Mouse (Mus musculus) hindbrain, embryonic 12.5 days (tissue): Measurements from ENCODE around the gene Gm20388. TPM values are rescaled to one million over a fixed set of nuclear protein-coding genes. Genes with fewer than 3 reads are reported as not detected.
"Not testable (repeated sequence)": the region's sequence is repeated elsewhere in the genome, so short reads cannot be mapped to it uniquely, and the experiment has no call there.

Source experiments
- ATAC-seq: fragments of 200-750 bp; cut with Nextera tagmentation; 2 replicates; pipeline ENCODE4 v1.8.0; 2017; ENCODE audit warnings: moderate TSS enrichment; ENCODE audit not compliant: low FRiP score
- H3K27ac ChIP-seq: fragments of 300-500 bp; sonication (generic); 2 replicates; pipeline ENCODE4 v1.5.1; 2016; ENCODE audit warnings: mild to moderate bottlenecking
- H3K27me3 ChIP-seq: fragments of 300-500 bp; sonication (generic); 2 replicates; pipeline ENCODE4 v1.6.1; 2016; ENCODE audit warnings: mild to moderate bottlenecking
- H3K36me3 ChIP-seq: fragments of 300-500 bp; sonication (generic); 2 replicates; pipeline ENCODE4 v1.6.1; 2016; ENCODE audit warnings: mild to moderate bottlenecking
- H3K4me1 ChIP-seq: fragments of 300-500 bp; sonication (generic); 2 replicates; pipeline ENCODE4 v1.6.1; 2016
- H3K4me2 ChIP-seq: fragments of 300-500 bp; sonication (generic); replicated peaks from 2 replicates; pipeline ENCODE4 v1.6.1; 2016; ENCODE audit warnings: mild to moderate bottlenecking
- H3K4me3 ChIP-seq: fragments of 300-500 bp; sonication (generic); 2 replicates; pipeline ENCODE4 v1.5.1; 2016; ENCODE audit warnings: mild to moderate bottlenecking
- H3K9ac ChIP-seq: fragments of 300-500 bp; sonication (generic); 2 replicates; pipeline ENCODE4 v1.6.1; 2016; ENCODE audit warnings: mild to moderate bottlenecking, moderate library complexity
- H3K9me3 ChIP-seq: fragments of 300-500 bp; sonication (generic); replicated peaks from 2 replicates; pipeline ENCODE4 v1.6.1; 2016; ENCODE audit warnings: mild to moderate bottlenecking
- WGBS: fragments of 180-500 bp; shearing (Covaris S2); methylation state at CpG from one replicate; pipeline ENCODE4 v1.1.7; 2016; 5-methylcytosine and 5-hydroxymethylcytosine counted together
- polyA plus RNA-seq: library from polyadenylated mRNA; unstranded; fragments of >200 nt; fragmentation: Nextera tagmentation; extraction: Ambion mirVana; gene quantifications from 2 replicates; pipeline ENCODE4 v1.2.1, GENCODE M21; 2016

Gene Gm20388
- polyA plus RNA-seq, 1 experiment from 2014 or later: not detected

- H3K36me3 ChIP-seq: no peaks in the 10 kb centered on the region
- no peaks in the 10 kb centered on the region for H3K27me3 ChIP-seq
- H3K4me3 ChIP-seq: no peak overlapping the region
- no peaks in the 10 kb centered on the region for H3K9me3 ChIP-seq
- H3K4me1 ChIP-seq: 0 out of 2 replicates have a peak, but pooled peaks cover 2% of the 10 kb centered on the region
- no peak overlapping the region for H3K27ac ChIP-seq
- no peak for ATAC-seq
- H3K9ac ChIP-seq: no peak overlapping the region
- no peak overlapping the region for H3K4me2 ChIP-seq
- 80% methylated on average over 15 of the region's 15 CpGs for whole genome bisulfite sequencing
Measured at GRCm38 (mm10) chr8:120715996-120716680, 805.5 kb downstream of the Gm20388 start.

GRCm38 (mm10) chr8:120719586-120720236, 809.1 kb downstream of the Gm20388 start:
- 69% methylated on average over 19 of the region's 19 CpGs for WGBS
- no peak overlapping the region for H3K27ac ChIP-seq
- no peak overlapping the region for H3K4me3 ChIP-seq
- H3K4me1 ChIP-seq: 0 out of 2 replicates have a peak, but pooled peaks cover 2% of the 10 kb centered on the region
- H3K4me2 ChIP-seq: no peak overlapping the region
- H3K9me3 ChIP-seq: no peaks in the 10 kb centered on the region
- no peak overlapping the region for H3K9ac ChIP-seq
- no peak for ATAC-seq
- no peaks in the 10 kb centered on the region for H3K27me3 ChIP-seq
- no peaks in the 10 kb centered on the region for H3K36me3 ChIP-seq

- Histone ChIP-seq H3K4me2 (no peak overlapping the region), H3K9ac (no peak overlapping the region), H3K9me3 (no peaks in the 10 kb centered on the region), H3K4me1 (0 out of 2 replicates have a peak, but pooled peaks cover 2% of the 10 kb centered on the region), H3K36me3 (no peaks in the 10 kb centered on the region), H3K27me3 (no peaks in the 10 kb centered on the region), H3K27ac (no peak overlapping the region), H3K4me3 (no peak overlapping the region)
- 71% methylated on average over 6 of the region's 6 CpGs for WGBS
- ATAC-seq: no peak
Measured at GRCm38 (mm10) chr8:120723025-120723424, 812.4 kb downstream of the Gm20388 start.

- not testable (repeated sequence) for H3K9ac ChIP-seq, H3K4me1 ChIP-seq, H3K27me3 ChIP-seq, H3K27ac ChIP-seq, H3K9me3 ChIP-seq, H3K4me3 ChIP-seq, H3K36me3 ChIP-seq, ATAC-seq, H3K4me2 ChIP-seq
- 92% methylated on average over 4 of the region's 4 CpGs for WGBS
Measured at GRCm38 (mm10) chr8:120724096-120724495, 813.5 kb downstream of the Gm20388 start.

GRCm38 (mm10) chr8:120724816-120725575, 814.4 kb downstream of the Gm20388 start:
- WGBS: 79% methylated on average over 17 of the region's 17 CpGs
- ATAC-seq: no peak

GRCm38 (mm10) chr8:120725576-120725950, 814.9 kb downstream of the Gm20388 start:
- no peak overlapping the region for H3K27ac ChIP-seq
- H3K9me3 ChIP-seq: no peaks in the 10 kb centered on the region
- 0 out of 2 replicates have a peak, but pooled peaks cover 3% of the 10 kb centered on the region for H3K27me3 ChIP-seq
- no peak overlapping the region for H3K4me3 ChIP-seq
- H3K36me3 ChIP-seq: no peaks in the 10 kb centered on the region
- 86% methylated on average over 5 of the region's 5 CpGs for WGBS
- ATAC-seq: no peak
- no peak overlapping the region for H3K9ac ChIP-seq
- no peaks in the 10 kb centered on the region for H3K4me1 ChIP-seq
- no peak overlapping the region for H3K4me2 ChIP-seq

More at GRCm38 (mm10) chr8:120724816-120725575, 814.4 kb downstream of the Gm20388 start:
- no peak overlapping the region for H3K4me2 ChIP-seq
- no peak overlapping the region for H3K4me3 ChIP-seq
- no peaks in the 10 kb centered on the region for H3K9me3 ChIP-seq
- no peak overlapping the region for H3K27ac ChIP-seq
- H3K27me3 ChIP-seq: no peaks in the 10 kb centered on the region
- no peak overlapping the region for H3K9ac ChIP-seq
- H3K4me1 ChIP-seq: no peaks in the 10 kb centered on the region
- H3K36me3 ChIP-seq: no peaks in the 10 kb centered on the region

- WGBS: 68% methylated on average over 5 of the region's 5 CpGs
- no peak for ATAC-seq
Measured at GRCm38 (mm10) chr8:120726051-120726450, 815.4 kb downstream of the Gm20388 start.

GRCm38 (mm10) chr8:120728488-120729160, 818.0 kb downstream of the Gm20388 start:
- 70% methylated on average over 9 of the region's 9 CpGs for WGBS
- no peak for ATAC-seq
- no peak overlapping the region for H3K9ac ChIP-seq

More at GRCm38 (mm10) chr8:120726051-120726450, 815.4 kb downstream of the Gm20388 start:
- no peak overlapping the region for H3K4me2 ChIP-seq
- H3K4me3 ChIP-seq: no peak overlapping the region
- H3K4me1 ChIP-seq: no peaks in the 10 kb centered on the region
- H3K9me3 ChIP-seq: no peaks in the 10 kb centered on the region
- H3K27me3 ChIP-seq: 0 out of 2 replicates have a peak, but pooled peaks cover 4% of the 10 kb centered on the region
- no peak overlapping the region for H3K27ac ChIP-seq
- H3K9ac ChIP-seq: no peak overlapping the region
- no peaks in the 10 kb centered on the region for H3K36me3 ChIP-seq

GRCm38 (mm10) chr8:120731582-120731981, 820.9 kb downstream of the Gm20388 start:
- Histone ChIP-seq H3K27ac (no peak overlapping the region), H3K4me2 (no peak overlapping the region; the same call in 1 of the 2 replicates), H3K4me1 (peaks cover 7% of the 10 kb centered on the region), H3K27me3 (peaks cover 36% of the 10 kb centered on the region), H3K9ac (no peak overlapping the region), H3K9me3 (no peaks in the 10 kb centered on the region), H3K36me3 (no peaks in the 10 kb centered on the region), H3K4me3 (no peak overlapping the region)
- WGBS: 37% methylated on average over 14 of the region's 14 CpGs
- no peak for ATAC-seq

More at GRCm38 (mm10) chr8:120728488-120729160, 818.0 kb downstream of the Gm20388 start:
- Histone ChIP-seq H3K4me1 (no peaks in the 10 kb centered on the region; the same call in 1 of the 2 replicates), H3K4me2 (no peak overlapping the region), H3K27ac (no peak overlapping the region), H3K4me3 (no peak overlapping the region), H3K36me3 (no peaks in the 10 kb centered on the region), H3K9me3 (no peaks in the 10 kb centered on the region), H3K27me3 (peaks cover 10% of the 10 kb centered on the region)

GRCm38 (mm10) chr8:120732068-120732467, 821.4 kb downstream of the Gm20388 start:
- no peak overlapping the region for H3K9ac ChIP-seq
- ATAC-seq: no peak
- H3K9me3 ChIP-seq: no peaks in the 10 kb centered on the region
- no peak overlapping the region for H3K4me3 ChIP-seq
- H3K4me1 ChIP-seq: peaks cover 9% of the 10 kb centered on the region
- no peaks in the 10 kb centered on the region for H3K36me3 ChIP-seq
- H3K27me3 ChIP-seq: peaks cover 39% of the 10 kb centered on the region
- no peak overlapping the region; the same call in 1 of the 2 replicates for H3K4me2 ChIP-seq
- no peak overlapping the region for H3K27ac ChIP-seq
- 60% methylated on average over 6 of the region's 6 CpGs for WGBS

GRCm38 (mm10) chr8:120735770-120736481, 825.3 kb downstream of the Gm20388 start, which contains the start of gene Irf8:
Irf8 (plus strand) TSS chr8:120736358.
- WGBS: under 1% methylated on average over 62 of the region's 62 CpGs

More at GRCm38 (mm10) chr8:120735770-120736481, 825.3 kb downstream of the Gm20388 start, which contains the start of gene Irf8:
- Histone ChIP-seq H3K27me3 (peaks cover 55% of the 10 kb centered on the region), H3K4me1 (peaks cover 11% of the 10 kb centered on the region), H3K4me3 (peak within 1 kb of the TSS; percentile 50), H3K36me3 (no peaks in the 10 kb centered on the region), H3K9ac (peak within 1 kb of the TSS; percentile 58), H3K9me3 (no peaks in the 10 kb centered on the region), H3K27ac (no peak within 1 kb of the TSS), H3K4me2 (peak within 1 kb of the TSS; percentile 95)
- peak; percentile 87 for ATAC-seq
